Mouse (Mus musculus) cerebellum, adult (tissue): ENCODE results near the gene Baiap2.

ENCODE experiments used
- ATAC-seq: cut with Nextera tagmentation; 2 replicates; pipeline ENCODE4 v1.9.2; 2017; ENCODE audit warnings: mild to moderate bottlenecking, moderate library complexity, mixed read lengths; ENCODE audit not compliant: insufficient number of reproducible peaks, low FRiP score, low TSS enrichment

Baiap2 gene

GRCm38 (mm10) chr11:120032052-120032451 is 89.5 kb downstream of the Baiap2 start:
- ATAC-seq, result no peak

GRCm38 (mm10) chr11:120033473-120033872 is 90.9 kb downstream of the Baiap2 start:
- no peak for ATAC-seq

DNA sequence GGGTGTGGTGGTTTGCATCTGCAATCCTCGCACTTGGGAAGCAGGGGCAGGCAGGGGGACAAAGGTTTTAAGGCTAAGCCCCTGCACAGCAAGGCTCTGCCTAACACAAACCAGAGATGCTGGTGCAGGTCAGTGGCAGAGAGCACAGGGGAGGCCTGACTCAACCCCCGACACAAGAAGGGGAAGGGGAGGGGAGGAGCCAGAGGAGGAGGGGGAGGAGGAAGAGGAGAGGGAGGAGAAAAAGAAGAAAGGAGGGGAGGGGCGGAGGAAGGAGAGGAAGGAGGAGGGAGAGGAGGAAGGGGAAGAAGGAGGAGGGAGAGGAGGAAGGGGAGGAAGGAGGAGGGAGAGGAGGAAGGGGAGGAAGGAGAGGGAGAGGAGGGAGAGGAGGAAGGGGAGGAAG is 91.7 kb downstream of the Baiap2 start:
- no peak for ATAC-seq

DNA sequence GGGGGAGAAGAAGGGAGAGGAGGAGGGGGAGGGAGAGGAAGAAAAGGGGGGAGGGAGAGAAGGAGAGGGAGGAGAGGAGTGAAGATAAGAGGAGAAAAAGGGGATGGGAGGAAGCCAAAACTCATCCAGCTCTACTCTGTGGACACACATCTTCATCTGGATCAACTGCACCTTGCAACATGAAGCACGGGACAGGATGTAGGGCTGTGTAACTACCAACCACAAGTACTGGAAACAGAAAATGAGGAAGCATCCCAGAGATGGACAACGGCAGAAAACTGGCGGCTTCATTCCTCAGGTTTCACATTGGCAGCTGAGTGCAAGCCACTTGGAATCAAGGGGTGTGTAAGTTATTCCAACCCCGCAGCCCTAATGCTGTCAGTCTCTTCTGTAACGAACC is 92.2 kb downstream of the Baiap2 start:
- no peak for ATAC-seq

DNA sequence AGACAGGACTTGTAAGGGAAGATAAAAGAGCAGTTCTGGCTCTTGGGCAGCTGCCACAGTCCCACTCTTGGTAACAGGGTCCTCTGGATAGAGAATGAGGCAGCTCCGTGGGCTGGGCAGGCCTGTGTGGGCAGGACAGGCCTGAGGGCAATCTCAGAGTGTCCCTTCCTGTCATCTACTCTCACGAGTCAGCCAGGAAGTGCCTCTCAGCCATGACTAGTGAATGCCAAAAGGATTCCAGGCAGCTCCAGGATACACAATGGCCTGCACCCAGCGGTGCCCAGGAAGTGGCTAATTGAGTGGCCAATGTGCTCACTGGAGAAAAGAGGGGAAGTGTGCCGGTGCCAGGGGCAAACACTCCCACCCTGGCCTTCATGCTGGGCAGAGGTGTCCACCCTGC is 97.0 kb downstream of the Baiap2 start:
- no peak for ATAC-seq

DNA sequence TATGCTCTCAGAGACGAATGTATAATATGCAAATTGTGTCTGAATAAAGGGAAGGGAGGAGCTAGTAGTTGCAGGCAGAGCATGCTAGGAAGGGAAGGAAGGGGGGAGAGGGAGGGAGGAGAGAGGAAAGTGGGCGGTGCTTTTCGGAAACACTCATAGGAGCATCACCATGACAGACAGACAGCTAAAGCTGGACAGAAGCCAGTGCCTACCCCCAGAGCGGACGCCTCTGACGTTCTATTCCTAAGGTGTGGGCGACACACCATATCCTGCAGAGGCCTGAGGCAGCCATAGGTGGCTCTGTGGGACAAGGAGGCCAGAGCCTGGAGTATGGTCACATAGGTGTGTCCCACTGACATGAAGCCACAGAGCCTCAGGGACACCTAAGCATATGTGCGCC is 97.9 kb downstream of the Baiap2 start:
- no peak for ATAC-seq

DNA sequence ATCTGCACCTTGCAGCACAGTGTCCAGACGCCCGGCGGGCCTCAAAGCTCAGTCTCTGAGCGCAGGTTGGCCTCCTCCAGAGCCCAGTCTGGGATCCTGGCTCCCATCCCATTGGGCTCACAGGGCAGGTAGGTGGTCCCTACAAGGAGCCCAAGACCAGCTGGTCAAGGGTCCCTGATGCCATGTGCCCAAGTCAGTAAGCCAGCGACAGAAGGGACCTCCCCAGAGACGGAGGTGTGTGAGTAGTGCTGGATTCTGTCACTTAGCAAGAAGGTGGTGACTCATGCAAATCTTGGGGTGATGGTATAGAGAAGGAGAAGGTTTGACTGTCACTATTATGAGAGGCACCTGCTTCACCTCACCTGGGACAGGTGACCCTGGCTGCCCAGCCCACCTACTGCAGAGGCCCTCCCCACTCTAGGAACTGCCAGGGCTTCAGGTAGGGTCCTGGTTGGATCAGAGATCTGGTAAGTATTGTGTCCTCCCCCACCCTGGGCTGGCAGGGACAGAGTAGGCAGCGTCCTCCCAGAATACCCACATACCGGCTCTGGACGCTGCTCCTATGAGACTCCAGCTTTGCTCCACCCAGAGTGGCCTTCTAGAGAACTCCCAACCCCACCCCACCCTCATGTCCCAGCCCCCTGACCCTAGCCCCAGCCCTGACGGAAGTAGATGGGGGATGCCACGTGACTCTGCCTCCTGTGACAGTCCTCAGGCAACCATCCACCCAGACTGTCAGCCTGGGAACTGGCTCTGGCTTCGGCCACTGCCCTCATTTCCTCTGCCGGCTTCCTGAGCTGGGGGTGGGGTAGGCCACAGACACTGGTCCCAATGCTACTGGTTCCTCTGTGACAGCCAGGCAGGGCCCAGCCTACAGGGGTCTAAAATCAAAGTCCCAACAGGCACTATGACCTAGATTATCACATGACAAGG is 98.9 kb downstream of the Baiap2 start:
- 0 out of 2 replicates have a peak, but pooled peaks have one; percentile 18 for ATAC-seq

- ATAC-seq, result no peak
Measured at GRCm38 (mm10) chr11:120042141-120042838, 99.7 kb downstream of the Baiap2 start.

GRCm38 (mm10) chr11:120045341-120045740 is 102.8 kb downstream of the Baiap2 start:
- ATAC-seq, result no peak

- no peak for ATAC-seq
Measured at GRCm38 (mm10) chr11:120045839-120046552, 103.4 kb downstream of the Baiap2 start.

- no peak for ATAC-seq
Measured at GRCm38 (mm10) chr11:120046553-120047191, 104.1 kb downstream of the Baiap2 start, which contains the start of gene Aatk. Aatk (minus strand) TSS chr11:120047167.

DNA sequence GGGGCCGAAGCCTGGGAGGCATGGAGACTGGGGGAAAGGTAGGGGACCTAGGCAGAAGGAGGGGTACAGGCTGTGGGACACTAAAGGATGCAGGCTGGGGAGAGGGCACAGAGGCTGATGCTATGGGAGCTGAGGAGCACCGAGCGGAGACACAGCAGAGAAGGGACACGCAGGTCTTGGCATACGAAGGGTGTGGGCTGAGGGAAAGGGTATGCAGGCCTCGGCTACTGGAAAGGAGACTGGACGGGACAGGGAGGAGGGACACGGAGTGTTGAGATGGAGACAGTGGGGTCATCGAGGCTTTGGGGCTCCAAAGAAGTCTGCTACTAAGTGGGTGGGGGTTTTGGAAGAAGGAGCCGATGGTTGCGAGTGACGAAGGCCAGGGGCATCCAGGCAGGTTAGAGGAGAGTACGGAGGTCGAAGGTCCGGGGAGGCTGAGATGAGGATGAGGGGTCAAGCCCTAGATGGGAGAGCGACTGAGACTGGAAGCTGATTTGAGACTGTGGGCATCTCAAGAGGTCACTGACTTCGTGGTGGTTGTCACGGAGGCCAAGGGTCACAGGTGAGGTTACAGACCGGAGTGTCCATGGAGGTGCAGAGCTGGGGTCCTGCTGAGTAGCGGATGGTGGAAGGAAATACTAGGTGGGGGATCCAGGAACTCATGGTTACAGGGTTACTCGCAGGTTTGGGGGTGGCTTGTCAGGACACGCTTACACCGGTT is 105.1 kb downstream of the Baiap2 start:
- no peak for ATAC-seq

DNA sequence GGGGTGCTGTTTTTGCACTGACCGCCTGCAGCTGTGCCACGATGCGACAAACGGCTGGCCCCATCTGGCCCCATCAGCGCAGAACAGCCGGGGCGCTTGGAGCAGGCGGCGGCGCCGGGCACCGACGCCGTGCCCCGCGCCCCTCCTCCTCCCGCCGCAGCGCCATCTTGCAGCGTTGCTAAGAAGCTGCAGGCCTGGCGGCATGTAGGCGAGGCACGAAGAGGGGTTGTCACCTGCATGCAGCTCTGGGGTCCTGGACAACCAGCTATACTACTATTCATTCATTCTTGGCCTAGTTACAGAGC is 105.6 kb downstream of the Baiap2 start:
- ATAC-seq, result no peak

DNA sequence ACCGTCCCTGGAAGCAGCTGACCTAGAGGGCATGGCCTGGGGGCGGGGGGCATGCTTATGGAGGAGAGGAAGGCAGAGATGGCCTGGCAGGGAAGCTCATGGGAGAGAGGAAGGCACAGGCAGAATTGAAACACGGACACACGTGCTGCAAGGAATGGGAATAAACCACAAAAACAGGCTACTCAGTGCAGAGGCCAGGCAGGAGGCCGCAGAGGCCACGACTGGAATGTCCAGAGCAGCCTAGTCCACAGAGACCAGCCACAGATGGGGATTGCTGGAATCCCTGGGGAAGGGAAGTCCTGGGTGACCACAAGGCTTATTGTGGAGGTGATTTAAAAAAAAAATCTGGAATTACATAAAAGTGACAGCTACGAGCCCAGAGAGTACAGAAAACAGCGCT is 106.5 kb downstream of the Baiap2 start:
- no peak for ATAC-seq

DNA sequence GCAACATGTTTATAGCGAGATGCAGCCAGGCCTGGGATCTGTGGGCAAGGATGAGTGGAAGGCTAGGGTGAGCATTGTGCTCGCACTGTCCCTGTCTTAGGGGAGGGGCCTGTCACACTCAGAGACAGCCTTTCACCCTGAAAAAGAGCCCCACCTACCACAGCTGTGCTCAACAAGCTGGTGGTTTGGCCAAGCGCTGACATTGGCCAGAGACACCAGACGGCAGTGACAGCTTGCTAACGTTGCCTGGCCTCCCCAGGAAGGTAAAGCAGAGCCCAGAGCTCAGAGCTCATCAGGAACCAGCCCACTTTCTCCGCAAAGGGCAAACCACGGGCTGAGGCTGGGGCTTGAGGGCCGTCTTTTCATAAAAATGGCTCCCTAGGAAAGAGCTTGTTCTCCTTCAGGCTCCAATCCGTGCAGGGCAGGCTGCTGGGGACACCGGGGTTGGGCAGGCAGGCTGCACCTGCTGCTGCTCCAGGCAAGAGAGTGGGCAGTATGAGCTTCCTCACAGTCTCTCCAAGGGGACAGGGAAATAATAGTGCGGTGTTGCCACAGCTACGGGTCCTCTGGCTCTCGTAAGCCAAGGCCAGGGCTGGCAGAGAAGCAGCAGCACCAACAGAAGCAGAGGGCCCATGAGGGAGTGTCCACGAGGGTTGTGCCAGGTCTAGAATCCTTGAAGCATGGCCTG is 108.7 kb downstream of the Baiap2 start:
- no peak for ATAC-seq

- ATAC-seq, result no peak
Measured at GRCm38 (mm10) chr11:120052274-120052673, 109.7 kb downstream of the Baiap2 start.

DNA sequence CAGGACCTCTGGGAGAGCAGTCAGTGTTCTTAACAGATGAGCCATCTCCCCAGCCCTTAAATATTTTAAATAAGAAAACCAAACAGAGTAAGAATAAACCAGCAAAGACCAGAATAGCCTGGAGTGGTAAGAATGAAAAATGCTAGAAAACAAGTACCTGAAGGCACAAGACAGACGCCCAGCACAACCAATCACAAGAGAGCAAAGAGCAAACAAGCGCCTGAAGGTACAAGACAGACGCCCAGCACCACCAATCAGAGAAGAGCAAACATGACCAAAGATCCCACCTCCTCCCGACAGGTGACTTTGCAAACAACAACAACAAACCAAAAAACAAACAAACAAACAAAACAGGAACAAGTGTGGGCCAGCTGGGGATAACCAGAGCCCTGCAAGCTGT is 111.3 kb downstream of the Baiap2 start:
- no peak for ATAC-seq

DNA sequence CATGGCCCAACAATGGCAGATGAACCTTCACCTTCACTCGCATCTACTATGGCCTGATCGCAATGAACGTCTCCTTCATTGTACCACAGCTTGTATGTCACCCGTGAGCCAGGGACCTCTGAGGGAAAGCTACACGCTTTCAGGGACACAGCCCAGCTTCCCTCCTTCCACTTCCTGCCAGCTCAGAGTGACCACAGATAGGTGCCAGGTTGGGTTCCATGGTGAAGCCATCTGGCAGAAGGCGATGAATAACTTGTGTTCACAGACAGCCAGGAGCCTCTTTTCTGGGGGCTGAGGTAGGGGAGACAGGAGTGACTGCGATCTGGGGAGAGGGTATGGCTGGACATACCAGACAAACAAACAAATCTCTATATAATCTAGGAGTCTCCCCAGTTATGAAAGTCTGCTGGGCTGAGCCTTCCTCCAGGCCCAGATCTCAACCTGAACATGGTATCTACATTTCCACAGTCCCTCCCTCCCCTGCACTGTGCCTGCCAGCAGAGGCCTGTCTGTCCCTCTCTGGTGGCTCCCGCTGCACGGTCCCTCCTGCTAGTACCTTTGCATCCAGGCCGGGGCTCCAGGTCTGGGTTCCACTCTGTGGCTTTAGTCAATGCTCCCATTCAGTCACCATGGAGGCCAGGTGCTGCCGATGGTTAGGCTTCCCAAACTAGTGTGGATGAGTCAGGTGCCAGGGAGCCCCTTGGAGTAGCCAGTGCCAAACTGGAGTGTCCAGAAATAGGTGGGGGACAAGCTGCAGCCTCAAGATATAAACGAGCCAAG is 113.6 kb downstream of the Baiap2 start:
- ATAC-seq, result no peak
